In the genomic region with DNA sequence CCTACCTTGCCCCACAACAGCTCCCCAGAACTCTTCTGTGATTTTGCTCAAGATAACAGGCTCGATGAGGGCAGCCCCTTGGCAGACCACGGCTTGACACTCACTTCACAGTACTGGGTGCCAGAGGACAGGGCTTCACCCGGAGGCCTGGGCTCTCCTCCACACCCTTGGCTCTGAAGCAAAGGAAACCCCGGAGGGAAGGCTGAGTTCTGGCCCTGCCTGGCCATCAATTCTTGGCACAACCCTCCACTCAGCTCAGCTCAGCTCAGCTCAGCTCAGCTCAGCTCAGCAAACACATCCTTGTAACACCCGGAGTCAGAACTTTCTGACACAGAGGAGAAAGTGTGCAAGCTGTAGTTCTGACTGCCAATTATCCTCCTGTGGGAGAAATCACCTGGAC, we compare ENCODE assay signal across 8 mouse cellular contexts. TPM values are rescaled to one million over a fixed set of nuclear protein-coding genes. Genes with fewer than 3 reads are reported as not detected.
DNase-seq lines count a peak whose midpoint lies in the region; ATAC-seq lines count a peak whose summit lies in the region.

No protein-coding gene starts in this region.

- H3K4me1 ChIP-seq in embryonic facial prominence, embryonic 14.5 days (ENCODE audit: control insufficient read depth, insufficient read depth, low read length): peaks cover 56% of the 10 kb centered on the region
- peaks cover 56 to 77% of the 10 kb centered on the region in 2 experiments for H3K4me1 ChIP-seq in heart, embryonic 14.5 days (ENCODE audit: control insufficient read depth in 2 of 2, insufficient read depth in 2 of 2, low read length in 2 of 2)
- H3K4me1 ChIP-seq in limb, embryonic 13.5 days: peaks cover 95% of the 10 kb centered on the region
- peaks cover 73% of the 10 kb centered on the region for H3K4me1 ChIP-seq in stomach, embryonic 15.5 days

- H3K27ac ChIP-seq in embryonic facial prominence, embryonic 14.5 days (replicated peaks; ENCODE audit: low read depth, low read length): peak overlapping the region; percentile 59
- H3K27ac ChIP-seq in heart, embryonic 14.5 days (replicated peaks in 1 of 2; ENCODE audit: control insufficient read depth in 1 of 2, insufficient read depth in 1 of 2, low read depth in 2 of 2, low read length in 2 of 2): peak overlapping the region; percentile 33 to 53; a peak in 2 of 4 replicates
- H3K27ac ChIP-seq in limb, embryonic 13.5 days: peak overlapping the region; percentile 73
- H3K27ac ChIP-seq in stomach, embryonic 15.5 days: peak overlapping the region; percentile 44; the same call in 1 of the 2 replicates

- no peak overlapping the region for H3K9ac ChIP-seq in embryonic facial prominence, embryonic 14.5 days (ENCODE audit: low read depth, low read length)
- no peak overlapping the region for H3K9ac ChIP-seq in heart, embryonic 14.5 days (ENCODE audit: low read length)
- peak overlapping the region; percentile 54 for H3K9ac ChIP-seq in limb, embryonic 13.5 days
- no peak overlapping the region for H3K9ac ChIP-seq in stomach, embryonic 15.5 days

- H3K4me3 ChIP-seq in embryonic facial prominence, embryonic 14.5 days (ENCODE audit: low read depth, low read length): no peak overlapping the region
- no peak overlapping the region for H3K4me3 ChIP-seq in heart, embryonic 14.5 days (ENCODE audit: control insufficient read depth in 1 of 2, insufficient read depth in 1 of 2, low read depth in 1 of 2, low read length in 2 of 2)
- no peak overlapping the region for H3K4me3 ChIP-seq in limb, embryonic 13.5 days
- no peak overlapping the region for H3K4me3 ChIP-seq in stomach, embryonic 15.5 days (replicated peaks)

- H3K36me3 ChIP-seq in embryonic facial prominence, embryonic 14.5 days (ENCODE audit: control insufficient read depth, insufficient read depth, low read length): no peaks in the 10 kb centered on the region; the same call in 1 of the 2 replicates
- H3K36me3 ChIP-seq in heart, embryonic 14.5 days (ENCODE audit: control insufficient read depth, insufficient read depth, low read length): no peaks in the 10 kb centered on the region
- H3K36me3 ChIP-seq in limb, embryonic 13.5 days: peaks cover 3% of the 10 kb centered on the region
- H3K36me3 ChIP-seq in stomach, embryonic 15.5 days: no peaks in the 10 kb centered on the region

- peak overlapping the region; percentile 10; the same call in 1 of the 2 replicates for H3K4me2 ChIP-seq in embryonic facial prominence, embryonic 14.5 days (ENCODE audit: low read depth, low read length)
- H3K4me2 ChIP-seq in heart, embryonic 14.5 days (ENCODE audit: low read length): no peak overlapping the region
- H3K4me2 ChIP-seq in limb, embryonic 13.5 days (replicated peaks): no peak overlapping the region; the same call in 1 of the 2 replicates
- H3K4me2 ChIP-seq in stomach, embryonic 15.5 days: no peak overlapping the region

- no peak for DNase-seq in frontal cortex, postnatal 10 days (ENCODE audit: low spot score in 2 of 2)
- DNase-seq in embryonic facial prominence, embryonic 14.5 days (ENCODE audit: low spot score): peak; percentile 49
- DNase-seq in layer of hippocampus, postnatal 10 days (ENCODE audit: low spot score in 2 of 2): no peak
- no peak for DNase-seq in right cerebral cortex, postnatal 14 days

- ATAC-seq in frontal cortex, adult (ENCODE audit: low TSS enrichment): peak; percentile 55
- peak; percentile 7; the same call in 1 of the 2 replicates for ATAC-seq in embryonic facial prominence, embryonic 14.5 days (ENCODE audit: low read depth)
- no peak for ATAC-seq in heart, embryonic 14.5 days (ENCODE audit: insufficient number of reproducible peaks, insufficient read depth, low FRiP score, low read depth)
- ATAC-seq in limb, embryonic 13.5 days (ENCODE audit: low FRiP score, low read depth): no peak
- ATAC-seq in stomach, embryonic 15.5 days (ENCODE audit: insufficient read depth, low FRiP score, low read depth): 0 out of 2 replicates have a peak, but pooled peaks have one; percentile 5

- H3K27me3 ChIP-seq in embryonic facial prominence, embryonic 14.5 days (replicated peaks; ENCODE audit: control insufficient read depth, insufficient read depth, low read length): no peaks in the 10 kb centered on the region
- H3K27me3 ChIP-seq in heart, embryonic 14.5 days (ENCODE audit: control insufficient read depth, insufficient read depth, low read length): no peaks in the 10 kb centered on the region
- no peaks in the 10 kb centered on the region for H3K27me3 ChIP-seq in limb, embryonic 13.5 days
- no peaks in the 10 kb centered on the region for H3K27me3 ChIP-seq in stomach, embryonic 15.5 days (replicated peaks)

- 37% methylated on average over 5 of the region's 5 CpGs for WGBS in embryonic facial prominence, embryonic 14.5 days
- 26% methylated on average over 5 of the region's 5 CpGs for WGBS in heart, embryonic 14.5 days
- 25% methylated on average over 5 of the region's 5 CpGs for WGBS in limb, embryonic 13.5 days
- WGBS in stomach, embryonic 15.5 days: 27% methylated on average over 5 of the region's 5 CpGs

- H3K9me3 ChIP-seq in embryonic facial prominence, embryonic 14.5 days (ENCODE audit: control insufficient read depth, low read length): no peaks in the 10 kb centered on the region
- H3K9me3 ChIP-seq in heart, embryonic 14.5 days (ENCODE audit: control insufficient read depth, low read length): no peaks in the 10 kb centered on the region
- H3K9me3 ChIP-seq in limb, embryonic 13.5 days: no peaks in the 10 kb centered on the region
- no peaks in the 10 kb centered on the region for H3K9me3 ChIP-seq in stomach, embryonic 15.5 days

RNA-seq across cellular contexts. Expression of a gene that starts 30.3 kb away (rescaled TPM):
- polyA plus RNA-seq in embryonic facial prominence, embryonic 14.5 days (2014; fragmentation: Nextera tagmentation; extraction: Ambion mirVana): 34.9 and 37.3 TPM in 2 replicates
- 16.2 and 17.6 TPM in 2 replicates for polyA plus RNA-seq in heart, embryonic 14.5 days (2014; fragmentation: Nextera tagmentation; extraction: Ambion mirVana)
- polyA plus RNA-seq in limb, embryonic 13.5 days (2015; fragmentation: Nextera tagmentation; extraction: Ambion mirVana): 33.9 and 34.9 TPM in 2 replicates
- polyA plus RNA-seq in stomach, embryonic 15.5 days (2015; fragmentation: Nextera tagmentation; extraction: Ambion mirVana): 26.7 and 32.5 TPM in 2 replicates
- total RNA-seq in layer of hippocampus, postnatal 10 days (2021): 100 to 1,000 TPM; 171 to 187 TPM

Comparison
In these comparisons a context has a peak if more than half of its experiments do, and no peak if none do; other contexts are left out.
1. ATAC-seq: peak in frontal cortex, adult (single experiment), embryonic facial prominence, embryonic 14.5 days (single experiment) and stomach, embryonic 15.5 days (single experiment); none in heart, embryonic 14.5 days (single experiment) and limb, embryonic 13.5 days (single experiment).
2. Peak in every context shown above with its lines, with median percentiles within 50 percentile points of each other: H3K27ac ChIP-seq.